Mouse (Mus musculus): Measurements from ENCODE around the gene 9930104L06Rik. TPM values are rescaled to one million over a fixed set of nuclear protein-coding genes. Genes with fewer than 3 reads are reported as not detected.

Gene 9930104L06Rik
- polyA plus RNA-seq, 1 experiment from 2014 or later = 17.0 TPM

DNA sequence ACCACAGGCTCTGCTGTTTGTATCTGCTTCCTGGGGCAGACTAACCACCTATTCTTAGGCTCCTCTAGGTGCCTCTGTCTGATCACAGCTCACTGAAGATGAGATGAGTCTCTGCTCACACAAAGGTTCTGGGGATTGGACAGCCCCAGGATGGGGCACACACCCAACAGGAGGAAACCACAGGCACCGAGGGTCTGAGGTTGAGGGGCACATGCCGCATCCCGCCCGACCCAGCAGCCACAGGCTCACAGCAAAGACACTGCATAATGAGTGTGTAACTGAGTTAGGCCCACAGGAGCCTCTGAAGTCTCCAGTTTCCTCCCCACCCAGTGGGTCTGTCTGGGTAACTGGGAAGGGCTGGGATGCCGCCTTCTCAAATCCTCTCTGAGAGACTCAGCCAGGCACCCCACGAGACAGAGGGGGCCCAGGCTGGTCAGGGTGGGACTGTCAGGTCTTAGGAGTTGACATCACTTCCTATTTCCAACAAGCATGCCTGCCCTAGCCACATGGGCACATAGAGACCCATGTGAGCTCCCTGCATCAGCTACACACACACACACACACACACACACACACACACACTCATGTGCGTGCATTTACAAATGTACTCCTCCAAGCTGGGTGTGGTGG is 32.5 kb downstream of the 9930104L06Rik start:
- H3K27me3 ChIP-seq (ENCODE audit: low read depth, poor library complexity, severe bottlenecking) = peaks cover 100% of the 10 kb centered on the region
- WGBS = 70% methylated on average over 7 of the region's 7 CpGs
- H3K9me3 ChIP-seq (replicated peaks) = no peaks in the 10 kb centered on the region; the same call in 1 of the 2 replicates
- peak overlapping the region; percentile 65 for H3K27ac ChIP-seq
- peaks cover 73% of the 10 kb centered on the region for H3K4me1 ChIP-seq
- DNase-seq (ENCODE audit: low spot score) = no peak
- H3K4me3 ChIP-seq = peak overlapping the region; percentile 18; the same call in 1 of the 2 replicates
- no peaks in the 10 kb centered on the region for H3K36me3 ChIP-seq

DNA sequence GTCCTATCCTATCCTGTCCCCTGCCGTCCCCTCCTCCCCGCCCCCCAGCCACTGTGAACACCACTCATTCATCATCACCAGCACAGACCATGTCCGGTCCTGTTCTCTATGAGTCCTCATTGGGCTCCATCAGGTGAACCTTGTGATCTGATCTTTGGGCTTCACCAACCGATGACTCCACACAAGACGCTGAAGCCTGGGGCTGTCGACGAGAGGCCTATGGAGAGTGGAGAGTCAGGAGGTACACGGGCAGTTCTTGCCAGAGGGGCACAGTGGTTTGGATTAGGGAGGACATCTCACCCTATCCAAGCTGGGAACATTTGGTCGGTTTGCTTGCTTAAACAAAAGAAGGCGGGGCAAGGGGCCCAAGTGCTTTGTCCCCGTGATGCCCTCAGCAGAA is 33.3 kb downstream of the 9930104L06Rik start:
- Histone ChIP-seq H3K27me3 (ENCODE audit: low read depth, poor library complexity, severe bottlenecking) (peaks cover 100% of the 10 kb centered on the region), H3K27ac (peak overlapping the region; percentile 17), H3K9me3 (replicated peaks) (no peaks in the 10 kb centered on the region; the same call in 1 of the 2 replicates), H3K4me3 (no peak overlapping the region), H3K36me3 (no peaks in the 10 kb centered on the region), H3K4me1 (peaks cover 73% of the 10 kb centered on the region)
- WGBS = 66% methylated on average over 11 of the region's 11 CpGs
- no peak for DNase-seq (ENCODE audit: low spot score)

DNA sequence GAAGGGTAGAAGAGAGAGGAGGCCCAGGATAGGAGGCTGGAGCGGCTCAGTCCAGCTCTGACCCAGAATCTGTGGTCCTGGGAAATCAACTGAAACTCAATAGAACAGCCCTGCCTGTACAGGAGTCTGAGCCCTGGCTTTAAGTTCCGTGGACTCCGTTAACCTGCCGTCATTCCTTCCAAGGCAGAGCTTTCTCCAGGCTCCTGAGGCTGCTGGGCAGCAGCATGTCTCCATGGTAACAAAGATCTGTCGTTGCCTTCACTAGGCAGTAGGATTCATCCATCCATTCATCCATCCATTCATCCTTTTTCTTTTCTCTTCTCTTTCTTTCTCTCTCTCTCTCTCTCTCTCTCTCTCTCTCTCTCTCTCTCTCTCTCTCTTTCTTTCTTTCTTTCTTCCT is 33.8 kb downstream of the 9930104L06Rik start:
- no peak for DNase-seq (ENCODE audit: low spot score)
- peaks cover 73% of the 10 kb centered on the region for H3K4me1 ChIP-seq

DNA sequence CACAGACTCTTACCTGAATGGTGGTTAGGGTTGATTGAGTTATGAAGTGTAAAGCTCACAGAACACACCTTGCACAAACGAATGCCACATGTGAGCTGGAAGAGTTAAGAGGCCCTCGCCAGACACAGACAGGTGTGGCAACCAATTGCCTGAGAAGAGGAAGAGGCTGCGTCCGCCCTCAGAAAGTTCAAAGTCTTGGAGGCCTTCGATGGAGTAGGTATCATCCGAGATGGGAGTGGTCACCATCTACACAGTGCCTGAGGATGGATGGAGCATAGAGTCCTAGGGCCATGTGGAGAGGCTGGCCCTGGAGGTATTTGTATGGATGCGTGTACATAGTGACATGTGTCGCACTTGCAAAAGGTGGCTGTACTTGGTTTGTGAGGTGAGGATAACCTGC is 34.2 kb downstream of the 9930104L06Rik start:
- Histone ChIP-seq H3K27ac (no peak overlapping the region), H3K36me3 (no peaks in the 10 kb centered on the region), H3K4me3 (no peak overlapping the region), H3K9me3 (replicated peaks) (no peaks in the 10 kb centered on the region; the same call in 1 of the 2 replicates), H3K27me3 (ENCODE audit: low read depth, poor library complexity, severe bottlenecking) (peaks cover 100% of the 10 kb centered on the region), H3K4me1 (peaks cover 72% of the 10 kb centered on the region)
- WGBS = 62% methylated on average over 8 of the region's 8 CpGs
- no peak for DNase-seq (ENCODE audit: low spot score)

More for the DNA sequence above, 33.8 kb downstream of the 9930104L06Rik start:
- H3K27me3 ChIP-seq (ENCODE audit: low read depth, poor library complexity, severe bottlenecking) = peaks cover 100% of the 10 kb centered on the region
- 42% methylated on average over 5 of the region's 5 CpGs for WGBS
- H3K4me3 ChIP-seq = no peak overlapping the region
- peak overlapping the region; percentile 17 for H3K27ac ChIP-seq
- H3K36me3 ChIP-seq = no peaks in the 10 kb centered on the region
- no peaks in the 10 kb centered on the region; the same call in 1 of the 2 replicates for H3K9me3 ChIP-seq (replicated peaks)

DNA sequence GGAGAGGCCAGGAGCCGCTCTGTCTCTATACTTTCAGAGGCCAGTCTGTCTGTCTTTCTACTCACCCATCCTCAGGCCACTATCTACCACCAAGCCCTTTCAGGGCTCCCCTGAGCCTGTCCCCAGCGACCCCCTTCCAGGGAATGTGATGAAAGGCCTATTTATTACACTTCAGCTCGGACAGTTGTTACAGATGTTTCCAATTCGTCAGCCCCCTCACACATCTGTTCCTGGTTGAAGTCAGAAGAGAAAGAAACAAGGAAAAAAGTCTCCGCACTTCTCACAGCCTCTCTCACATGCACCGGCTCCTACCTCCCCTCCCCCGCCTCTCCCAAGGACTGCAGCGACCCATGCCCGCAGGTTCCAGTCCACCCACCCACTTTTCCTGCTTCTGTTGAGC is 35.5 kb downstream of the 9930104L06Rik start:
- Histone ChIP-seq H3K27ac (peak overlapping the region; percentile 38; the same call in 1 of the 2 replicates), H3K27me3 (ENCODE audit: low read depth, poor library complexity, severe bottlenecking) (peaks cover 98% of the 10 kb centered on the region), H3K36me3 (no peaks in the 10 kb centered on the region), H3K9me3 (replicated peaks) (no peaks in the 10 kb centered on the region; the same call in 1 of the 2 replicates), H3K4me1 (peaks cover 72% of the 10 kb centered on the region), H3K4me3 (peak overlapping the region; percentile 3; the same call in 1 of the 2 replicates)
- 15% methylated on average over 9 of the region's 9 CpGs for WGBS
- DNase-seq (ENCODE audit: low spot score) = peak; percentile 69

DNA sequence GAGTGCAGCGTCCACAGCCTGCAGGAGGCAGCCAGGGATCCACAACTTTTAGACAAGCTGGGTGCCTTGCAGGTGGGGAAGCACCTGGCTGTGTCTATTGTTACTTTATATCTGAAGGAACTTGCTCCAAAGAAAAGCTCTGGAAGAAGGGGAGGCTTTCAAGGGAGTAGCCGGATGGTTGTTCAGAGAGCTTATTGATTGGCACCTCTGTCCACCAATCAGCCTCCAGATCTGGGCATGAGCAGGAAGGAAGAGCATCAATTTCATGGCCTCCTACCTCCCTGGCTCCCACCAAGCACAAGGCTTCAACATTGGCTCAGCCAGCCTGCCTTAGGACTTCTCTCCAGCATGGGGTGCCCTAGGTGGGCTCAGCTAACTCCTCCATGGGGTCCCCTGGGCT is 36.4 kb downstream of the 9930104L06Rik start:
- H3K36me3 ChIP-seq = no peaks in the 10 kb centered on the region

DNA sequence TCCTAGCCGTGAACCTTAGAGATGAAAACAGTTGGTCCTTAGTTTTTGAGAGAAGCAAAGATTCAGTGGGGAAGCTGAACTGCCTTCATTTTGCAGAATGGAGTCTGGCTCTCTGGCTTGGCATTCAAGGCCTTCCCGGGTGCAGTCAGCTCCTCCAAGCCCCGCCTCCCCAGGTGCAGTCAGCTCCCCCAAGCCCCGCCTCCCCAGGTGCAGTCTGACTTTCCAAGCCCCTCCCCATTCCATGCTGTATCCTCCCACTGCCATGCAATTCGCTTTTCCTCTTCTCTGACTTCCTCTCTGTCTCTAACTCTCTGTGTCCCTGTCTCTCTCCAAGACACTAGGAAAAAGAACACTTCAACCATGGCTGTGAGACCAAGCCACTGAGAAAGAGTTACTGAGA is 41.4 kb downstream of the 9930104L06Rik start:
- no peak overlapping the region for H3K4me3 ChIP-seq
- peaks cover 98% of the 10 kb centered on the region for H3K27me3 ChIP-seq (ENCODE audit: low read depth, poor library complexity, severe bottlenecking)
- 23% methylated on average over 5 of the region's 5 CpGs for WGBS
- H3K27ac ChIP-seq = no peak overlapping the region
- no peaks in the 10 kb centered on the region for H3K36me3 ChIP-seq
- DNase-seq (ENCODE audit: low spot score) = no peak
- no peaks in the 10 kb centered on the region for H3K9me3 ChIP-seq (replicated peaks)
- peaks cover 26% of the 10 kb centered on the region for H3K4me1 ChIP-seq

More for the DNA sequence above, 36.4 kb downstream of the 9930104L06Rik start:
- Histone ChIP-seq H3K4me3 (no peak overlapping the region), H3K4me1 (peaks cover 65% of the 10 kb centered on the region), H3K27ac (no peak overlapping the region), H3K9me3 (replicated peaks) (no peaks in the 10 kb centered on the region), H3K27me3 (ENCODE audit: low read depth, poor library complexity, severe bottlenecking) (peaks cover 98% of the 10 kb centered on the region)
- WGBS = 82% methylated on average over 2 of the region's 2 CpGs
- no peak for DNase-seq (ENCODE audit: low spot score)

DNA sequence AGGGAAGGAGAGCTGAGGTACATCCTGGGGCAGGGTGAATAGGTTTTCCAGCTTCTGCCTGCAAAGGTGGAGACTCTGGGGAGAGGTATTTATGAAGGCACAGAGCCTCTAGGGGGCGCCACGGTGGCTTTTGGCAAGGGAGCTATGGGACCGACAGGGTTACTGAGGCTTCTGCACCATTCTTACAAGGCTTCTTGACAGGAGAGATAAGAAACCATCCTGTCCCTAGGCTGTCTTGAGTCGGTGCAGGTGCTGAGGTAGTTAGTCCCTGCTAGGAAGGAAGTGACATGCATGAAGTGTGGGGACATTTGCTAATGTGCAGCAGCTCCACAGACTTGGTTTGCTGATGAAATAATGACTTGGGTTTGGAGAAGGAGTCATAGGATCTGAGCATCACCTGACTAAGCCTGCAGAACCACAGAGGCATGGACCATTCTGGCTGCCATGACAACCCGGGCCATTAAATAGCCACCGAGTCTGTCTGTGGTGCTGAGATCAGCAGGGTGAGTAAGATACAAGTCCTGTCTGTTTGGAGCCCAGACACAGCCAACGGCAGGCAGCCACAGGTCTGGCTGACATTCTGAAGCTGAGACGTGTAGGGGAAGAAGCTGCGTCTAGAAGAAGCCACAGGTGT is 47.2 kb downstream of the 9930104L06Rik start:
- no peaks in the 10 kb centered on the region for H3K36me3 ChIP-seq
- no peak overlapping the region for H3K27ac ChIP-seq
- H3K4me1 ChIP-seq = peaks cover 58% of the 10 kb centered on the region
- H3K4me3 ChIP-seq = no peak overlapping the region
- no peaks in the 10 kb centered on the region for H3K9me3 ChIP-seq (replicated peaks)
- H3K27me3 ChIP-seq (ENCODE audit: low read depth, poor library complexity, severe bottlenecking) = peaks cover 100% of the 10 kb centered on the region
- peak; percentile 57 for DNase-seq (ENCODE audit: low spot score)
- WGBS = 23% methylated on average over 9 of the region's 9 CpGs

DNA sequence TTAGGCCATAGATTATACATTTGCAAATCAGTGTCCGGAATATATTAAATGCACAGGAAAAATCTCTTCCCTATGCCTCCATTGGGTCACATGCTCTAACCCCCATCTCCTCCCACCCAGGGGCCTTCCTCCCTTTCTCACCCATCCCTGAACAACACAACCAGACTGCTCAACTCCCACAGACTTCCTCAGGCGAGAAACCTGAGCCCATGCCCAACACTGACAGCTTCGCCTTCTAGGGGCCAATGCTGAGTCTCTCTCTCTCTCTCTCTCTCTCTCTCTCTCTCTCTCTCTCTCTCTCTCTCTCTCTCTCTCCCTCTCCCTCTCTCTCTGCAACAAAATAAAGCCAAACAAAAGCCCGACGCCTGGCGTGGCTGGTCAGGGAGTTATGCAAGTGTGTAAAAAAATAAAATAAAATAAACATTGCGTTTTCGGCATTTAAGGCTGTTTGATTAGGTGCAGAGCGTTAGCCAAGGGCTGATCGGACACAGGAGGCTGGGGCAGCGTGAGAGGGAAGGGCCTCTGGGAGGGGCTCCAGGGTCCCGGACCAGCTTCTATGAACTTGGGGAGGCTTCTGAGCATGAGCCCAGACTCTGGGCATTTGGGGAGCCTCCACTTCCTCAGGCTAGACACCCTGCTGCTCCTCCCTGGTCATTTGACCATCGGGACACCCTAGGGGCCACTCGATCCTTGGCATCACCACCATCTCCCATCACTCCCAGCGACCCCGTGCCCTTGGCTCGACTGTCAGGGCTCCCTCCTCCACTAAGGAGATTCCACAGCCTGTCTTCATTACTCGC is 48.2 kb downstream of the 9930104L06Rik start:
- WGBS = 7% methylated on average over 18 of the region's 18 CpGs
- H3K36me3 ChIP-seq = no peaks in the 10 kb centered on the region
- H3K9me3 ChIP-seq (replicated peaks) = no peaks in the 10 kb centered on the region
- no peak overlapping the region for H3K27ac ChIP-seq
- H3K4me3 ChIP-seq = peak overlapping the region; percentile 19
- no peak for DNase-seq (ENCODE audit: low spot score)
- peaks cover 62% of the 10 kb centered on the region for H3K4me1 ChIP-seq
- peaks cover 100% of the 10 kb centered on the region for H3K27me3 ChIP-seq (ENCODE audit: low read depth, poor library complexity, severe bottlenecking)

DNA sequence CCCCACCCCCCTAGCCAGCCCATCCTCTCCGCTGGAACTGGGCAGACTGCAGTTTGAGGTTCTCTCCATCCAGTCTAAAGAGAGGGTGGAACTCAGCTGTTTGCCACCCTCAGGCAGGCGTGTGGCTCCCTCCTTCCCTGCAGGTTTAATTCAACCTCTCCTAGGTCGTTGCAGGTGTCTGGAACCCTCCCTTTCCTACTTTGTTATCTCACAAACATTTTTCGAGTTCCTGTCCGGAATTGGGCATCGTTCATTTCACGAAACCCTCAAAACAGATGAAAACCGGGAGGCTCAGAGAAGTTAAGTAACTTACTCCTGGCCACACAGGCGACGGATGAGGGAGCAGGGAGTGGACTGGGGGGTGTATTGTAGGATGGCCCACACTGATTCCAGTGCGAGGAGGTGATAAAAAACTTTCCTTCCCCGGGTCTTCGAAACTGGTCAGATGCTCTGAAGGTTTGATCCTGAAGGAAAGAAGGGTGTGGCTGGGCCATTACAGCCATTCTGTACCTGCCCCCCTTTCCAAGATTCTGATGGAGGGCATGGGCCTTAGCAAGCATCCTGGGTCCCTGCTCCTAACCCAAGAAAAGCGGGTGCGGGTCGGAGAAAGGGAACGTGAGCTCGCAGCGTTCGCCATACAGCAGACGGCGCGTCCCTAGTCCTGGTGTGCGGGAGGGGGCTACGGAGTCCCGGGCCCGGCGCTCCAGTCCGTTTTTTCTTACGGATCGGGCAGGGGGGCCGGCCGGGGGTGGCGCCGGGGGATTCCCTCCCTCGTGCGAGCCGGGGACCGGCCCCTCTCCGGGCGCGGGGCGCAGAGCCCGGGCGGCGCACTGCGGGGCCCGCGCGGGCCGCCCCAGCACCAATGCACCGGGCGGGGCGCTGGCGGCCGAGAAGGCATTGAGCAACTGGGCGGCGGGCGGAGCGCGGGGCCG is 49.1 kb downstream of the 9930104L06Rik start, which contains the start of gene Rspo1:
Gene Rspo1, plus strand, starts transcription at position 760 of the 932 bp plus-strand sequence.
- H3K9me3 ChIP-seq (replicated peaks) = no peaks in the 10 kb centered on the region
- DNase-seq (ENCODE audit: low spot score) = peak; percentile 54
- H3K36me3 ChIP-seq = no peaks in the 10 kb centered on the region
- H3K4me3 ChIP-seq = peak within 1 kb of the TSS; percentile 51
- peaks cover 70% of the 10 kb centered on the region for H3K4me1 ChIP-seq
- peaks cover 100% of the 10 kb centered on the region for H3K27me3 ChIP-seq (ENCODE audit: low read depth, poor library complexity, severe bottlenecking)
- H3K27ac ChIP-seq = peak within 1 kb of the TSS; percentile 58; the same call in 1 of the 2 replicates
- under 1% methylated on average over 57 of the region's 62 CpGs for WGBS

DNA sequence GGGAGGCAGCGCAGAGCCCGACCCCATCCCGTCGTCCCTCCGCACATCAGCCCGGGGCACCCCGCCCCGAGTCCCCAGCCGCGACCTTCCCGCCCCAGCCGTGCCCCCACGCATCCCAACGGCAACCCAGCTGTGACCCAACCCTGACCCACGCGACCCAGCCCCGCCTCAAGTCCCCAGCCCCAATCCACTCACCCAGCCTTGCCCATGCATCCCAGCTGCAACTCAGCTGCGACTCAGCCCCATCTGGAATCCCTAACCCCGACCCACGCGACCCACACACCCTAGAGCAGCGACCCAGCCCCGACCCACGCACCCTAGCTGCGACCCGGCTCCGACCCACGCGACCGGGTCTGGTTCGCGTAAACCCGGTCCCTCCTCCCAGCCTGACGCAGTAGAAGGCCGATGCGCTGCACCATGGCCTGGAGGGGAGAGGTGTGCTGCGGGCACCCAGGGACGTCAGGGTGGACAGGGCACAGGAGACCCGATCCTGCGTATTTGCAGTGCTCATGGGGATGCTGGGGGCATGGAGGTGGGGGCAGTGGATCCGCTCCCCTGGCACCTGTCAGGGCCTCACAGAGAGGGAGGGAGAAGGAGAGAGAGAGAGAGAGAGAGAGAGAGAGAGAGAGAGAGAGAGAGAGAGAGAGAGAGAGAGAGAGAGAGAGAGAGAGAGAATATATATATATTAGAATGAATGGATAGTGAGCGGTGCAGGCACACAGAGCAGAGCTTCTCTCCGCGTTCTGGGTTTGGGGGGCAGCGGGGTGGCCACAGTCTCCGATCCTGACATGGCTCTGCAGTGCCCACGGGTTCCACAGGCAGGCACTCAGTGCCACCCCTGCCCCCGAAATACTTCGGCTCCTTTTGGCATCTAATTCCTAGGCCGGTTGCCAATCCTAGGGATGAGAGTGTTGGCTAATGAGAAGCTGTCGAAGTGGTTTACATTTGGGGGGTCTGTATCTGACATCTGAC is 50.2 kb downstream of the 9930104L06Rik start:
- peak overlapping the region; percentile 58; the same call in 1 of the 2 replicates for H3K27ac ChIP-seq
- peak; percentile 51 for DNase-seq (ENCODE audit: low spot score)
- H3K36me3 ChIP-seq = no peaks in the 10 kb centered on the region
- peaks cover 100% of the 10 kb centered on the region for H3K27me3 ChIP-seq (ENCODE audit: low read depth, poor library complexity, severe bottlenecking)
- H3K4me1 ChIP-seq = peaks cover 78% of the 10 kb centered on the region
- 3% methylated on average over 49 of the region's 51 CpGs for WGBS
- H3K4me3 ChIP-seq = peak overlapping the region; percentile 51
- H3K9me3 ChIP-seq (replicated peaks) = no peaks in the 10 kb centered on the region

All from limb, embryonic 10.5 days (tissue).